Mouse (Mus musculus) mammary gland, adult 2 months (tissue): Measurements from ENCODE around the gene Scgb1b30. TPM values are rescaled to one million over a fixed set of nuclear protein-coding genes. Genes with fewer than 3 reads are reported as not detected.

Source experiments
- polyA plus RNA-seq: library from polyadenylated mRNA; depleted of rRNA; stranded (reverse); fragments of >200 nt; gene quantifications from 2 replicates; pipeline ENCODE4 v1.2.3, GENCODE M21; 2012; ENCODE audit warnings: low replicate concordance; rRNA removed

The Scgb1b30 gene
- not detected in 2 replicates for polyA plus RNA-seq

DNA sequence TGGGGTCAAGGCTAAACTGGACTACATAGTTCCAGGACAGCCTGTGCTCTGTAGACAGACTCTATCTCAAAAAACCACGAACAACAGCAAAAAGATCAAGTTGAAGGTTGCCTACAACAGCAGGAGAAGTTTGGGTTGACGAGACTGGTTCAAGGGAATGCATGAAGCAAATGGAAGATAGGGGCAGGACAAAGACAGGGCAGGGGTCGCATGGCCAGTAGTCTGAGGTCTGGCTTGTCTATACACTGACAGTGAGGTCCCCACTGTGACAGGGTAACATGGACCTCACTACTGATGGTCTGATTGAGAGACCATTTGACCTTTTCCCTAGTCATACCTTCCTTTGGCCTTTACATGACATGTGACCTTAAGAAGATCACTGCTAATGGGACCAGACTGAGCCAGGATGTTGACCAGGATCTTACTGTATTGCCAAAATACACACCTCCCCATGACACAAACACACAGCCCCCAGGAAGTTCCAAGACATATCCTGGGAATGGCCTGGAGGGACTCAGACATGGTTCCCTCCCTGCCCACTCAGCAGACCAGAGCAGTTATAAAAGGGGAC is at the start of gene Scgb1b30:
TSS of gene Scgb1b30 (plus strand) at position 521 of the 571 bp plus-strand sequence.

GRCm38 (mm10) chr7:34133117-34133762 is 38.0 kb downstream of the Scgb1b30 start, which contains the start of gene Wtip:
TSS of gene Wtip (minus strand) at chr7:34133268.

Other genes starting within 250 kb of the Scgb1b30 start
- not detected in 2 replicates for gene Scgb2b26, start 150.4 kb upstream of the Scgb1b30 start, polyA plus RNA-seq
- gene Scgb2b27, start 81.5 kb upstream of the Scgb1b30 start, polyA plus RNA-seq, result not detected in 2 replicates
- gene Scgb1b27, start 73.9 kb upstream of the Scgb1b30 start, polyA plus RNA-seq, result not detected in 2 replicates
- gene Wtip, start 37.8 kb downstream of the Scgb1b30 start, polyA plus RNA-seq, result 21.3 and 25.2 TPM in 2 replicates
- gene Uba2, start 74.2 kb downstream of the Scgb1b30 start, polyA plus RNA-seq, result 20.0 and 55.9 TPM in 2 replicates
- 22.7 and 24.0 TPM in 2 replicates for gene Pdcd2l, start 101.2 kb downstream of the Scgb1b30 start, polyA plus RNA-seq
- gene Gpi1, start 134.9 kb downstream of the Scgb1b30 start, polyA plus RNA-seq, result 341 and 453 TPM in 2 replicates
- gene Gm6096, start 155.6 kb downstream of the Scgb1b30 start, polyA plus RNA-seq, result not detected in 2 replicates
- gene 4931406P16Rik, start 218.1 kb downstream of the Scgb1b30 start, polyA plus RNA-seq, result 36.6 and 37.0 TPM in 2 replicates